Mouse (Mus musculus) testis, adult 2 months (tissue): ENCODE results near the gene Spi1.

Source experiments
- CTCF ChIP-seq: fragments of 200-500 bp; IDR thresholded peaks from 2 replicates; pipeline ENCODE4 v1.5.1; 2012; ENCODE audit warnings: low read depth, mild to moderate bottlenecking, inconsistent platforms, low read length, moderate library complexity; ENCODE audit not compliant: control insufficient read depth, insufficient read depth, insufficient replicate concordance
- POLR2A ChIP-seq: fragments of 200-500 bp; IDR thresholded peaks from 2 replicates; pipeline ENCODE4 v1.6.1; 2012; ENCODE audit warnings: low read depth, mild to moderate bottlenecking, inconsistent platforms, low read length, moderate library complexity; ENCODE audit not compliant: control insufficient read depth

DNA sequence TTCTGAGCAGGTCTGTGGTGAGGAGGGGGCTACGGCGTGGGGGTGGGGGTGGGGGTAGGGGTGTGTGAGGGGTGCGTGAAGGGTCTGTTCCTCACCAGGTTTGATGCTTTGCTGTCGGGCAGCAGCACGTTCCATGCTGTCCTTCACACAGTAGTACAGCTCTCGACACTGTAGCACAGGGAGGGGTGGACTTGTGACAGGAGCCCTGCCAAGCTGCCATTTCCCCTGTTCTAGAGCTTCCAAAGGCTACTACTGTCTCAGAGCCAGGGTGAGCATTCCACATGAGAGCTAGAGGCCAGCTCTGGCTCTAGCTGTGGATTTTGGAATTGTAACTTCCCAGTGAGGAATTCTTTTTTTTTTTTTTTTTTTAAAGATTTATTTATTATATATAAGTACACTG lies 60.7 kb downstream of the Spi1 start:
- TF ChIP-seq CTCF (no peak), POLR2A (no peak)
